Mouse (Mus musculus): ENCODE measurements around the gene Gm28048.

GRCm38 (mm10) chr11:22971835-22972709, 9.8 kb downstream of the Gm28048 start, which contains the start of gene Zrsr1:
- peak; percentile 32; the same call in 1 of the 2 replicates for TF ChIP-seq POLR2A (IDR thresholded peaks at IDR 0.05; ENCODE audit: borderline replicate concordance, control insufficient read depth, low read depth, low read length)
- no peak for TF ChIP-seq CTCF (IDR thresholded peaks at IDR 0.05; ENCODE audit: control insufficient read depth, insufficient read depth, low read length)
